Mouse (Mus musculus) heart, postnatal 0 days (tissue): ENCODE results near the gene Rfxap.

ENCODE experiments used
- CTCF ChIP-seq: IDR thresholded peaks from 2 replicates; pipeline ENCODE4 v1.5.1; 2016; ENCODE audit warnings: antibody characterized with exemption, control low read depth, low read depth
- EP300 ChIP-seq: IDR thresholded peaks from 2 replicates; pipeline ENCODE4 v1.6.1; 2016; ENCODE audit warnings: antibody characterized with exemption, low read depth

DNA sequence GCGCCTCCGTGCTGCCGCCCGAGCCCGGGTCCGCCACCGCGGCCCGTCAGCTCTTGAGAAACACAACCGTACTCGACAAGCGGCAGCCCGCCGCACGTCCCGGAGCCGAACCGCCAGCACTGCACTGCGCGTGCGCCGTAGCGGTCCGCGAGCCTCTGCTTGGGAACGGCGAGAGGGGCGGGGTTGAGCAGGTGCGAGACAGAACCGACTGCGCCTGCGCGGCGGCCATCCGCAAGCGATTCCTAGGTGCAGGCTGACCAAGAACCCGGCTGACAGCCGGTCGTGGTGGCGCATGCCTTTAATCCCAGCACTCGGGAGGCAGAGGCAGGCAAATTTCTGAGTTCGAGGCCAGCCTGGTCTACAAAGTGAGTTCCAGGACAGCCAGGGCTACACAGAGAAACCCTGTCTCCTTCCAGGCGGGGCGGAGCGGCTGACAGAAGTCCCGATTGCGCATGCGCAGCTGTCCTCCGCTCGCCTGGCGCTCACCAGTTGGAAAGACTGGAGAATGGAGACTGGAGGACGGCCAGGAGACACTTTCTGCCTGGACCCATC is at the start of gene Rfxap:
- TF ChIP-seq CTCF (no peak), EP300 (no peak)
